Mouse (Mus musculus): ENCODE data around the gene Phf11b. TPM values are rescaled to one million over a fixed set of nuclear protein-coding genes. Genes with fewer than 3 reads are reported as not detected.
"Not testable (repeated sequence)": the region's sequence is repeated elsewhere in the genome, so short reads cannot be mapped to it uniquely, and the experiment has no call there.

Phf11b gene
- polyA plus RNA-seq, 1 experiment from 2014 or later, result 0.38 TPM

DNA sequence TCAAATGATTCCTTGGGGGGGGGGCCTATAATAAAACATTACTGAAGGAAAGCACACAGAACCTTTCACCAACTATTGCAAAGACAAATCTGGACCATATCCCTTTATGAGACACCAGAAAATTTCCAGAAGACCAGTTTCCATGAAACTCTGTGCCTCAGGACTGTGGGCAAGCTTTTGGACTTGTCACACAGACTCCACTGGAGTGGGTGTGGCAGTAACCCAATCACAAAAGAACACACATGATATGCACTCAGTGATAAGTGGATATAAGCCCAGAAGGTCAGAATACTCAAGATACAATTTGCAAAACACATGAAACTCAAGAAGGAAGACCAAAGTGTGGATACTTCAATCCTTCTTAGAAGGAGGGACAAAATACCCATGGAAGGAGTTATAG lies 49.4 kb downstream of the Phf11b start:
- H3K9ac ChIP-seq; ATAC-seq (ENCODE audit: low FRiP score, low read depth); H3K4me2 ChIP-seq; H3K4me3 ChIP-seq; H3K27ac ChIP-seq (replicated peaks); H3K27me3 ChIP-seq; H3K9me3 ChIP-seq; H3K4me1 ChIP-seq (replicated peaks); H3K36me3 ChIP-seq: not testable (repeated sequence)

DNA sequence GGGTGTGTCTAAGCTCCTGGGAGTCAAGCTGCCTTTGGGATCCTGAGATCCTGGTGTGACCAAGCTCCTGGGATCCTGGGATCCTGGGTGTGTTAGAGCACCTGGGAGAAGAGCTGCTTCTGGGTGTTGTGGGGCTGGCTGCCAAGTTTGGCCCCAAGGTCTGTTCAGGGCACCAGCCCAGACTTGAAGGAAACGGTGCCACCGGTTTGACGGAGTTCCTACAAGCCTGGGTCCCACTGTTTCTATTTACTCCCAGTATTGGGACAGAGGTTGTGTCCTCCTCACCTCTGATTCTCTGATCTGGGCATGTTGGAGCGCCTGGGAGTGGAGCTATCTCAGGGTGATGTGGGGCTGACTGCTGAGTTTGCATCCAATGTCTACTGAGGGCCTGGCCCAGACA lies 66.2 kb downstream of the Phf11b start:
- not testable (repeated sequence) for ATAC-seq (ENCODE audit: low FRiP score, low read depth); H3K27me3 ChIP-seq; H3K4me3 ChIP-seq; H3K36me3 ChIP-seq; H3K9ac ChIP-seq; H3K27ac ChIP-seq (replicated peaks); H3K4me1 ChIP-seq (replicated peaks); H3K9me3 ChIP-seq; H3K4me2 ChIP-seq
- WGBS, result 97% methylated on average over 4 of the region's 4 CpGs

Other genes with a start within 250 kb of the Phf11b start
- gene 1700129C05Rik, start 198.5 kb downstream of the Phf11b start, polyA plus RNA-seq (2015; fragmentation: Nextera tagmentation; extraction: Ambion mirVana), result not detected in 2 replicates
- not detected in 2 replicates for gene Gm5142, start 162.6 kb downstream of the Phf11b start, polyA plus RNA-seq (2015; fragmentation: Nextera tagmentation; extraction: Ambion mirVana)
- 49.7 and 52.5 TPM in 2 replicates for gene Rcbtb1, start 140.1 kb downstream of the Phf11b start, polyA plus RNA-seq (2015; fragmentation: Nextera tagmentation; extraction: Ambion mirVana)
- not detected in 2 replicates for gene Gm6904, start 81.1 kb downstream of the Phf11b start, polyA plus RNA-seq (2015; fragmentation: Nextera tagmentation; extraction: Ambion mirVana)
- 0.71 TPM in 1 of 2 replicates, not detected in the other for gene Phf11a, start 43.8 kb downstream of the Phf11b start, polyA plus RNA-seq (2015; fragmentation: Nextera tagmentation; extraction: Ambion mirVana)
- 0.23 and 0.62 TPM in 2 replicates for gene Phf11d, start 24.1 kb upstream of the Phf11b start, polyA plus RNA-seq (2015; fragmentation: Nextera tagmentation; extraction: Ambion mirVana)
- gene Phf11c, start 54.0 kb upstream of the Phf11b start, polyA plus RNA-seq (2015; fragmentation: Nextera tagmentation; extraction: Ambion mirVana), result 0.14 and 0.21 TPM in 2 replicates
- 4.7 and 5.2 TPM in 2 replicates for gene Setdb2, start 99.5 kb upstream of the Phf11b start, polyA plus RNA-seq (2015; fragmentation: Nextera tagmentation; extraction: Ambion mirVana)
- gene Cab39l, start 99.6 kb upstream of the Phf11b start, polyA plus RNA-seq (2015; fragmentation: Nextera tagmentation; extraction: Ambion mirVana), result 26.8 and 28.5 TPM in 2 replicates

Data from hindbrain, embryonic 15.5 days (tissue).